Mouse (Mus musculus): ENCODE measurements around the gene Tbc1d23.
"Not testable (repeated sequence)": the region's sequence is repeated elsewhere in the genome, so short reads cannot be mapped to it uniquely, and the experiment has no call there.

Tbc1d23 gene

DNA sequence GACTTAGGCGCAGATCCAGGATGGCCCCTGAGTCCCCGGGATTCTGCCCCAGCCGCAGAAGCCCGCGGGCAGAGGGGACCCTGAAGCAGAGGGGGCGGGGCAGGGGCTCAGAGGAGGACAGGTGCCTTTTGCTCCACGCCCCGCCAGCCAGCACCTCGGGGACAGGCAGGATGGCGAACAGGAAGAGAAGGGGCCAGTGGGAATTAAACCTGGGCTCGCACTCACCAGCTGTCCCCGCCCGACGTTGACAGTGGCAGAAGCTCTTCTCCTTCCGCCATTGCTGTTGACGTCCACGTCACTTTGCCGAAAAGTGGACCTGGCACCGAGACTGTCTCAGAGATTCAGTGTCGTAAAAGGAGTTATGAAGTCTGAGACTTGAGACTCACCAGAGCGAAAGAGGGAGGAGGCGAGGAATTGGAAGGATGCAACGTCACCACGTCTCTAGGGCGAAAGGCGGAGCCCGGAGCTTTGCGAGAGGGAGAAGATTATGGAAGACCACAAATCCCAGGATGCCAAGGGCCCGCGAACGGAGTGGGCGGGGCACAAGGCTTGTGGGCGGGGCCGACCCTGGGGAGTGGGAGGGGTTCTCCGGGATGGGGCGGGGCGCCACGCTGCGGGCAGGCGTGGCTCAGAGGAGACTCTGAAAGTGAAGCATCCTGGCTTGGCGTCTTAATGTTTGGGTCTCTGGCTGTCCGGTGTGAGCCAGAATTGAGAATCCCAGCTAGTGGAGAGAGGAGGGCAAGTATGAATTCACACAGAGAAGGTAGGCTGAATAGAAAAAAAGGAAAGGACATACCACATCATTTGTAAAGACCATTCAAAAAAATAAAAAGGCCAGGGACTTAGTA, at the start of gene Tbc1d23:
Gene Tbc1d23 (minus strand): TSS at position 416 of the 848 bp plus-strand sequence.
- peak; percentile 90 to 92 for DNase-seq

DNA sequence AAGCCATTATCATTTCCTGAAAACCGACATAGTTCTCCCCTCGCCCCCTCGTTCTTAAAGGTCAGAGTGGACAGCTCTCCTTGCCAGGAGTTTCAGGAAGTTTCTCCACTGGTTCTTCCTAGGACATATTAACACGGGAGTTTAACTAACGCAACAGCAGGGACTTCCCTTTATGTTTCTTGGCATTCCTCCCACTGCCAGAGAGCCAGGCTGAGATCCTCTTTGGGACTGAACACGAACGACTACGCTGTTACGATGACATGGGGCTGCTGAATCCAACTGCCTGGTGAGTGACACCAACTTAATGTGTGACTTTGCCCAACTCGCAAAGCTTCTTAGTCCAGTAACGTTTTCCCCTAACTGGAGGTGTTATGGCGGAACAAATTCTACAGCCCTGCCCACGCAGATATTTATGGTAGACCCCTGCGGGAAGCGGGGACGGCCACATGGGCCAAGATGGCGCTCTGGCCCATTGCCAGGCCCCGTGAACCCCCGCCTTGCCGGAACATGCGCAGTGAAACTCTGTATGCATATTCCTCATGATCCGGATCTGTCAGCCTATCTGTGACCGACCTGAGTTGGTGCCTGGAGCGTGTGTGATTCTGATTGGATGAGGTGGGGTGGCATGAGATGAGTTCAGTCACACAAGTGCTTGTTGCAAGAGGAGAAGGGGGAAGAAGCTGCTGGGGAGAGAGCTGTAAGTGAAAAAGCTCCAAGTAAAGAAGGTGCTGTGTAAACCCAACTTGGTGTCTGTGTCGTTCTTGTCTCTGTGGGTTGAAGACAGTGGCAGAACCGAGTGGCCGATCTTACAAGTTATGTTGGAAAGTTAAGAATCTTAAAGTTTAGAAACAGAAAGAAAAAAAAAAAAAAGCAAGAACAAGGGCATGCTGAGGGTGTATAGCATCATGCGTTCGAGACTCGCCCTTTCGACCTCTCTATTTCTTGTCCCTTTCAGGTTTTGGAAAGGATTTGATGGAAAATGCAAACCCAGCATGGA, 49.2 kb upstream of the Tbc1d23 start:
- no peak for DNase-seq

GRCm38 (mm10) chr16:57278976-57279626, 47.8 kb upstream of the Tbc1d23 start:
- no peak for DNase-seq

- DNase-seq: no peak
Observed at GRCm38 (mm10) chr16:57269751-57270150, 38.4 kb upstream of the Tbc1d23 start.

- no peak for DNase-seq
Observed at GRCm38 (mm10) chr16:57268058-57268841, 36.9 kb upstream of the Tbc1d23 start.

GRCm38 (mm10) chr16:57267068-57267467, 35.8 kb upstream of the Tbc1d23 start:
- no peak for DNase-seq

DNA sequence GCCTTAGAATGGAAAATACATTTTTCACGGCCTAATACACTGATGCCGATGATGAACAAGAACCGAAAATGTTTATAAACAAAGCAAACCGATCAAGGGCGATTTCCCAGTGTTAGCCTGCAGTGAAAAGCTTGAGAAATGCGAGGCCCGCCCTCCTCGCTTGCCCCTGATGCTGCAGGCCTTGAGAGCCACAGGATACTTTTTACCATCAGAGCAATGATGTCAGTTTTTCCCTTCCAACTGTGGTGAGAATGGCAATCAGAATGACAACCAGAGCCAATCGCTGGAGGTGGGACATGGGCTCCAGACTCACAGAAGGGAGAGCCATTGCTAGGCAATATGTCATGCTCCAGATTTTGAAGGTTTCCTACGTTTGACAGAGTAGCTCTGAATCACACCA, 28.8 kb upstream of the Tbc1d23 start:
- DNase-seq: no peak

DNA sequence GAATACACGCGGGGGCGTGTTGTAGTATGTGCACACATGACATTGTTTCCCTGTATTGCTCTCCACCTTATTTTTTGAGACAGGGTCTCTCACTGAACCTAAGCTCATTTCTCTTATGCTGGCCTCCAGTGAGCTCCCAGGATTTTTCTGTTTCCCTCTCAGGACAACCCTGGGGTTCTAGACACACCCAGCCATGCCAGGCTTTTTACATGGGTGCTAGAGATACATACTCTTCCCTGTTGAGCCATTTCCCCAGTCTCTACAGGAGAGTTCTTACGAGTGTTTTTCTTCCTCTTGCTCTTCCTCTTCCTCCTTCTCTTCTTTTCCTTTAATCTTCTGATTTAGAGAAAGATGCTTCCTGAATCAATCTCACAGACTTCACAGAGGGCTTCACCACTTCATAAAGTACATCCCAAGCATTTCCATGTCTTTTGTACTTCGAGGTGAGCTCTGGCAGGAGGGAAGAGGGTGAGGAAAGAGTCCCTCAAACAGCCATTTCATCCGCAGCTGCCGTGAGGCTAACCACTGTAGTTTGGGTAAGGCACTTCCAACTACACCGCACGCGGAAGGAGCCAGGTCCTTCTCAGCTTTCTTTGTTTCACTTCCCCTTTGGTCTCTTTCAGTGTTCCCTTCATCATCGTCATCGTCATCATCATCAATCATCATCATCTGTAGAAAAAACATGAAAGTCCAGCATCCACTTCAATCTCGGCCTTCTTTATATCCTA, 28.2 kb upstream of the Tbc1d23 start:
- DNase-seq: peak in 1 of 2 experiments; percentile 16

GRCm38 (mm10) chr16:57251589-57252421, 20.5 kb upstream of the Tbc1d23 start:
- no peak for DNase-seq

- no peak for DNase-seq
Observed at GRCm38 (mm10) chr16:57250991-57251390, 19.7 kb upstream of the Tbc1d23 start.

DNA sequence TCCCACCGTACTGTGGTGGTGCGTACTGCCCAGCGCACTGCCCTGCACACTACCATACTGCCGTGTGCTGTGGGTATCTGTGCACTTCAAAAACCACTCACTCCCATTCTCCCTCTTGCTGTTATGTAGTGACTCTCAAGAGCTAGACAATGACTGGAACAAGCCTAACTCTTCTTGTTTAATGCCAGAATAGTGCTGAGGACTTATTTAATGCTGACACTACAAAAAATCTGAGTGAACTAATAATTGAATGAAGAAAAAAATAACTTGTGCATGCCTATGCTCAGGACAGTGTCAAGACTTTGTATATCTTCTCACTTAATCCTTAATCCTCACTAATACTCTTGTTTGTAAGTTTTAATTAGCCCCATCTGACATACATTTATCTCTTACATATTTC, 16.2 kb upstream of the Tbc1d23 start:
- DNase-seq: no peak

GRCm38 (mm10) chr16:57246596-57246995, 15.3 kb upstream of the Tbc1d23 start:
- peak in 1 of 2 experiments; percentile 18 for DNase-seq

DNA sequence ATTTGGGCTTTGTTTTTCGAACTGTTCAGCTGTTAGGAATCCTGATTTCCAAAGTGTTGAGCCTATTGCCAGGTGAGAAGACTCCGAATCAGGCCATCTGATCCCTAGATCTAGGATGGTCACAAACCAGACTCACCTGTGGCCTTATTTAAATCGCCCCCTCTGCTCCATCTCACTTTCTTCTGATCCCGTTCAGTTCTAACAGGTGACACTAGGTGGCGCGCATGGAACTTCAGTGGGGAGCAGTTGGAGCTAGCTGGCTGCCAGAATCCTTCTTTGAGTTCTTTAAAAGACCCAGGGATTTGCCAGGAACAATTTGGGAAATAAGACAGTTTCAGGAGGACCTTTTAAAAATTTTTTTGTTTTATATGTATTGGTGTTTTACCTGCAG, 12.5 kb upstream of the Tbc1d23 start:
- peak; percentile 54 to 82 for DNase-seq

DNA sequence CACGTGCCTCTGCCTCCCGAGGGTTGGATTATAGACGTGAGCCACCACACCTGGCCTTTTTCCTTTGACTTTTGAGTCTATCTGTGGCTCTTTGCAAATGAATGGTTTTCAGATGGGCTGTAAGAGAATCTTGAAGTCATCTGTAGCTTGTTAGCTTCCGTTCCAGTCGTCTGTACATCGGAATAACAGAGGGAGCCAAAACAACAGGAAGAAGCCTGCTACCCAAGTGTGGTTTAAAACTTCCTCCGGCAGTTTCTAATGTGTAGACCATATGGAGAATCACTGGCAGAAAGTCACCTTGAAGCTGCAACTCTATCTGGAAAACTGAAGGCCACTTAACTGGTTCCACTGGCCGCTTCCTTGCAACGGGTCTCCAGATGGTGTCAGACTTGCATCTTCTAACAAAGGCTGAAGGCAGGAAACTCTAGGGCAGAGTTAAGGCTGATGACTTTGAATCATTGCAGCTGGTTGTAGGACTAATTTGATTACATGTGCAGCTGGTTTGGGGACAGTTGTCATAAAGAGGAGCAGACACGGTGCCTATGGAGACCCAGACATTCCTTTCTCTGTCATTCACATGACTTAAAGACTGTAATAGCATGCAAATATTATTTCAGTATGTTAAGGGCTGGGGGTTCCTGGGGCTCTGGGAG, 12.0 kb upstream of the Tbc1d23 start:
- no peak for DNase-seq

- no peak for DNase-seq
Observed at GRCm38 (mm10) chr16:57242857-57243204, 11.5 kb upstream of the Tbc1d23 start.

- no peak for DNase-seq
Observed at GRCm38 (mm10) chr16:57235871-57236510, 4.7 kb upstream of the Tbc1d23 start.

GRCm38 (mm10) chr16:57231937-57232310, 620 bp upstream of the Tbc1d23 start:
- DNase-seq: not testable (repeated sequence)

DNA sequence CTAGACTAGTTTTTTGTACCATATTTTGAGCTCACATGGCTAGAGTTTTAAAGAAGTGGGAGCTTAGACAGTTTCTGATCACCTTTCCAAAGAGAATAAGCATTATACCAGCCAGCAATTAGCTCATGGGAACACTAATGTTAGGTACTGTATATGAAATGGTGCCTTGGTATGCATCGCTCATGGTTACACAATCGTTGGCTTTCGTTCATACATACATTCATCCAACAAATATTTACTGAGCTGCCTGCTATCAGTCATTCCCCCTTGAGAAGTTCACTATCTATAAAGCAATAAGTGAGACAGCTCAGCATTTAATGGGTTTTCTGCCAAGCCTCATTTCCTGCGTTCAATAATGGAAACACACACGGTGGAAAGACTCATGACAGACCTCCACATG, 4.9 kb downstream of the Tbc1d23 start:
- DNase-seq: no peak

GRCm38 (mm10) chr16:57220361-57220760, 10.9 kb downstream of the Tbc1d23 start:
- no peak for DNase-seq

GRCm38 (mm10) chr16:57215957-57216356, 15.3 kb downstream of the Tbc1d23 start:
- no peak for DNase-seq
